18 mouse cellular contexts compared by ENCODE assay signal in the genomic region with DNA sequence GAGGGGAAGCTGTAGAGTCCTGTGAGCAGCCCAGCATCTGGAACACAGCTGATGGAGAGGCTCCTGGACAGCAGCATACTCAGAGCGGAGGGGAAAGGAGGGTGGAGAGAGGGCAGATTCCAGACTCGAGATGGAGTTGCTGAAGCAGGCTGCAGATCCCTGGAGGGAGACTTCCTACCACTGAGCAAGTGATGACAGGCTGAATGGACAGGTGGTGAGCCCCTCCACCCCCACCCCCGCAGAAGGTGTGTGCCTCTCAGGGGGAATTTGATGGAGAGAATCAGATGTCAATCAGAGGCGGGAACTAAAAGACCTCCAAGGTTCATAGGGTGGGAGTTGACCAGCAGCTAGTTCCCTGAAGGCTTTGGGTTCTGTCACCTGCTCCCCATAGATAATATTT. TPM values are rescaled to one million over a fixed set of nuclear protein-coding genes. Genes with fewer than 3 reads are reported as not detected.
"Had no signal": no experiment of that assay in that cellular context is flagged by ENCODE, and none has a peak within 500 bp of the region (broad histone marks: within the 10 kb centered on the region; RNA-seq: fewer than 3 reads in every experiment).

No protein-coding gene starts in this region.

- H3K4me3 ChIP-seq: midbrain, embryonic 13.5 days; midbrain, embryonic 15.5 days; neural tube, embryonic 13.5 days; neural tube, embryonic 15.5 days had no signal

- H3K36me3 ChIP-seq: midbrain, embryonic 13.5 days; midbrain, embryonic 15.5 days; neural tube, embryonic 13.5 days; neural tube, embryonic 15.5 days had no signal

- DNase-seq: lung, adult 18-20 months; lung, embryonic 14.5 days; lung, postnatal 10 days; lung, postnatal 4 days; retina, postnatal 1 day; right cerebral cortex, adult 18-20 months; right cerebral cortex, postnatal 25 days; right cerebral cortex, postnatal 4 days; spleen, adult 18-20 months; thymus, adult 18-20 months; thymus, postnatal 14 days; thymus, postnatal 36 days had no signal

- H3K4me1 ChIP-seq: midbrain, embryonic 13.5 days; midbrain, embryonic 15.5 days; neural tube, embryonic 13.5 days; neural tube, embryonic 15.5 days had no signal

- ATAC-seq: midbrain, embryonic 13.5 days; midbrain, embryonic 15.5 days had no signal

- H3K27me3 ChIP-seq: midbrain, embryonic 13.5 days; midbrain, embryonic 15.5 days had no signal

- H3K4me2 ChIP-seq: lung, embryonic 14.5 days; midbrain, embryonic 11.5 days; midbrain, embryonic 13.5 days; midbrain, embryonic 15.5 days; neural tube, embryonic 13.5 days; neural tube, embryonic 15.5 days had no signal

- H3K9ac ChIP-seq: lung, embryonic 14.5 days; midbrain, embryonic 13.5 days; midbrain, embryonic 15.5 days; neural tube, embryonic 13.5 days; neural tube, embryonic 15.5 days had no signal

- H3K9me3 ChIP-seq: midbrain, embryonic 15.5 days had no signal

- H3K27ac ChIP-seq: midbrain, embryonic 13.5 days; midbrain, embryonic 15.5 days; neural tube, embryonic 13.5 days; neural tube, embryonic 15.5 days had no signal

RNA-seq across cellular contexts. Expression of gene Runx3, which starts 13.5 kb away (rescaled TPM):
- total RNA-seq: midbrain, postnatal 0 days had no signal
- polyA plus RNA-seq: midbrain, embryonic 11.5 days; midbrain, embryonic 13.5 days; midbrain, embryonic 15.5 days; midbrain, postnatal 0 days had no signal
